Mouse (Mus musculus) spleen, adult 2 months (tissue): ENCODE data around the gene Hivep3.

Experiments
- CTCF ChIP-seq: fragments of 200-500 bp; IDR thresholded peaks from 2 replicates; pipeline ENCODE4 v1.5.1; 2011; ENCODE audit warnings: mild to moderate bottlenecking, inconsistent platforms; ENCODE audit not compliant: insufficient read depth, insufficient read length, insufficient replicate concordance; ENCODE audit errors: extremely low read depth
- POLR2A ChIP-seq: fragments of 200-500 bp; IDR thresholded peaks from 2 replicates; pipeline ENCODE4 v1.6.1; 2011; ENCODE audit warnings: low read depth, low read length, inconsistent platforms

- TF ChIP-seq POLR2A (no peak), CTCF (no peak)
Observed at GRCm38 (mm10) chr4:119966105-119967072, 232.8 kb downstream of the Hivep3 start.
